Mouse (Mus musculus) limb, embryonic 12.5 days (tissue): ENCODE measurements around the gene Acrbp. TPM values are rescaled to one million over a fixed set of nuclear protein-coding genes. Genes with fewer than 3 reads are reported as not detected.

Source experiments
- ATAC-seq: fragments of 200-750 bp; cut with Nextera tagmentation; 2 replicates; pipeline ENCODE4 v1.8.0; 2017; ENCODE audit warnings: low read depth, moderate TSS enrichment; ENCODE audit not compliant: insufficient number of reproducible peaks, insufficient read depth, low FRiP score, low TSS enrichment
- H3K27ac ChIP-seq: fragments of 300-500 bp; sonication (generic); 2 replicates; pipeline ENCODE4 v1.5.1; 2016; ENCODE audit warnings: mild to moderate bottlenecking, moderate library complexity
- H3K27me3 ChIP-seq: fragments of 300-500 bp; sonication (generic); 2 replicates; pipeline ENCODE4 v1.6.1; 2016; ENCODE audit warnings: mild to moderate bottlenecking, moderate library complexity
- H3K36me3 ChIP-seq: fragments of 300-500 bp; sonication (generic); 2 replicates; pipeline ENCODE4 v1.6.1; 2016; ENCODE audit warnings: mild to moderate bottlenecking, moderate library complexity
- H3K4me1 ChIP-seq: fragments of 300-500 bp; sonication (generic); replicated peaks from 2 replicates; pipeline ENCODE4 v1.6.1; 2016
- H3K4me2 ChIP-seq: fragments of 300-500 bp; sonication (generic); 2 replicates; pipeline ENCODE4 v1.6.1; 2016; ENCODE audit warnings: mild to moderate bottlenecking, moderate library complexity
- H3K4me3 ChIP-seq: fragments of 300-500 bp; sonication (generic); replicated peaks from 2 replicates; pipeline ENCODE4 v1.5.1; 2016; ENCODE audit warnings: mild to moderate bottlenecking
- H3K9ac ChIP-seq: fragments of 300-500 bp; sonication (generic); replicated peaks from 2 replicates; pipeline ENCODE4 v1.6.1; 2016; ENCODE audit warnings: mild to moderate bottlenecking, moderate library complexity
- H3K9me3 ChIP-seq: fragments of 300-500 bp; sonication (generic); 2 replicates; pipeline ENCODE4 v1.6.1; 2016; ENCODE audit warnings: mild to moderate bottlenecking, moderate library complexity
- WGBS: fragments of 180-500 bp; shearing (Covaris S2); methylation state at CpG from one replicate; pipeline ENCODE4 v1.1.7; 2016; 5-methylcytosine and 5-hydroxymethylcytosine counted together
- polyA plus RNA-seq: library from polyadenylated mRNA; unstranded; fragments of >200 nt; fragmentation: Nextera tagmentation; extraction: Ambion mirVana; gene quantifications from 2 replicates; pipeline ENCODE4 v1.2.1, GENCODE M21; 2016

The Acrbp gene
- polyA plus RNA-seq, 1 experiment from 2014 or later: 17.6 TPM

- ATAC-seq: peak; percentile 29; the same call in 1 of the 2 replicates
- H3K4me1 ChIP-seq: peaks cover 28% of the 10 kb centered on the region
- peak overlapping the region; percentile 96 for H3K27ac ChIP-seq
- H3K36me3 ChIP-seq: no peaks in the 10 kb centered on the region
- no peaks in the 10 kb centered on the region for H3K27me3 ChIP-seq
- 58% methylated on average over 10 of the region's 10 CpGs for WGBS
- no peaks in the 10 kb centered on the region for H3K9me3 ChIP-seq
- H3K4me2 ChIP-seq: peak overlapping the region; percentile 56
- peak overlapping the region; percentile 45; the same call in 1 of the 2 replicates for H3K9ac ChIP-seq
- peak overlapping the region; percentile 21; the same call in 1 of the 2 replicates for H3K4me3 ChIP-seq
These were observed 41.0 kb downstream of the Acrbp start for GRCm38 (mm10) chr6:125090341-125091085.

- H3K4me1 ChIP-seq: peaks cover 31% of the 10 kb centered on the region
- no peak overlapping the region for H3K9ac ChIP-seq
- H3K36me3 ChIP-seq: no peaks in the 10 kb centered on the region
- H3K9me3 ChIP-seq: no peaks in the 10 kb centered on the region
- WGBS: 92% methylated on average over 5 of the region's 5 CpGs
- H3K27me3 ChIP-seq: no peaks in the 10 kb centered on the region
- no peak overlapping the region for H3K4me2 ChIP-seq
- no peak overlapping the region for H3K4me3 ChIP-seq
- no peak overlapping the region for H3K27ac ChIP-seq
- no peak for ATAC-seq
These were observed 42.9 kb downstream of the Acrbp start for GRCm38 (mm10) chr6:125092372-125092771.

GRCm38 (mm10) chr6:125094843-125095242 is 45.4 kb downstream of the Acrbp start:
- H3K27ac ChIP-seq: peak overlapping the region; percentile 97; the same call in 1 of the 2 replicates
- H3K36me3 ChIP-seq: peaks cover 20% of the 10 kb centered on the region
- ATAC-seq: no peak
- H3K9me3 ChIP-seq: no peaks in the 10 kb centered on the region
- H3K4me2 ChIP-seq: no peak overlapping the region
- H3K27me3 ChIP-seq: no peaks in the 10 kb centered on the region
- WGBS: 52% methylated on average over 3 of the region's 3 CpGs
- no peak overlapping the region for H3K4me3 ChIP-seq
- peaks cover 42% of the 10 kb centered on the region for H3K4me1 ChIP-seq
- no peak overlapping the region for H3K9ac ChIP-seq

DNA sequence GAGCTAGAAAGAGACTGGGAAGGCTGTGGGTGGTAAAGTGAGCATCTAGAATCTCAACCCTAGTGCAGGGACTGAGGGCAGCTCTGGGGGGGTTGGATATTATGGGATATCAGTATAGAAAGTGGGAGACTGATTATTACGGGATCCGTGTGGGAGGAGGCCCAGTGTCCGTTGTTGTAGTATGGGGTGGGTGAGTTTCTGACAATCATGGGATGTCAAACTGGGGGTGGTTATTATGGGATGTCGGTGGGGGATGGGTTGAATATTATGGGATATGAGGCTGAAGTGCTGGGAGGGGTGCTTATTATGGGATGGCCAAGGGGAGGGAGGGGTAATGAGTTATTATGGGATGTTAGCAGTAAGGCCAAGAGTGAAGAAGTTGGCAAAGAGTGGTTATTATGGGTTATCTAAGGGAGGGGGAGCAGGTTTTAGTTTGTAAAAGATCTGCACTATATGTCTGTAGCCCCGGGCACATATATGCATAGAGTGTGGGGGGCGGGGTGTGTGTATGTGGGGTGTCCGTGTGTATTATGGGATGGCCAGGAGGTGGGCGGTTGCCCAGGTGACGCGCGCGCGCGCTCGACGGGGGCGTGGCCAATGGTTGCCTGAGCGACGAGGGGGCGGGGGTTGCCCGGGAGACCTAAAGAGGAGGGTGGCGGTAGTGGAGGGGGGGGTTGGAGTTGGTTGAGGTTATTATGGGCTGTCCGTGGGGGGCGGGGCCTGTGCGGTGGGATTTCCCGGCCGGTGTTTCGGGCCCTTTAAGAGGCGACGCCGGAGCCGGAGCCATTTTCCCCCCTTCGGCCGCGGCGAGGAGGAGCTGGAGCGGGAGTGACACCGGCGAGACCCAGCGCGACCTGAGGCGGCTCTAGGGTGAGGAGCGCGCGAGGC is 46.1 kb downstream of the Acrbp start, which contains the start of gene Chd4:
TSS of gene Chd4 (plus strand) at position 591 of the 888 bp plus-strand sequence.
- no peaks in the 10 kb centered on the region for H3K27me3 ChIP-seq
- H3K36me3 ChIP-seq: peaks cover 28% of the 10 kb centered on the region
- 4% methylated on average over 43 of the region's 45 CpGs for WGBS
- peak within 1 kb of the TSS; percentile 97 for H3K27ac ChIP-seq
- H3K9me3 ChIP-seq: no peaks in the 10 kb centered on the region
- peak within 1 kb of the TSS; percentile 94 for H3K4me2 ChIP-seq
- peak; percentile 55 for ATAC-seq
- H3K4me1 ChIP-seq: peaks cover 42% of the 10 kb centered on the region
- H3K9ac ChIP-seq: peak within 1 kb of the TSS; percentile 93
- H3K4me3 ChIP-seq: peak within 1 kb of the TSS; percentile 100

DNA sequence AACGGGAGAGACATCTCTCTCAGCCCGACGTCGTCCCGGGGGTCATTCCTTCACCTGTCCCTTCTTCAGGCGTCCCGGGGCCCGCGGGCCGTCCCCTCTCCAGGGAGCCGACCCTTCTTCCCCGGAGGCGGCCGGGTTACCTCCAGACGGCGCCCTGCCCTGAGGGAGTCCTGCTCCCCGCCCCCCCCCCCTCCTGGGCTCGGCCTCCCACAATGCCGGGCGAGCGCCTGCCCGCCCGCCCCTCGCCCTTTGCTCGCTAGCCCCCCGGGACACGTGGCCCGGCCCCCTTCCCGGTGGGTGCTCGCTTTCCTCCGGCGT is 46.7 kb downstream of the Acrbp start:
- H3K9ac ChIP-seq: peak overlapping the region; percentile 93
- H3K27me3 ChIP-seq: no peaks in the 10 kb centered on the region
- under 1% methylated on average over 25 of the region's 32 CpGs for WGBS
- peak; percentile 12 for ATAC-seq
- H3K4me2 ChIP-seq: peak overlapping the region; percentile 94
- H3K4me1 ChIP-seq: peaks cover 41% of the 10 kb centered on the region
- no peaks in the 10 kb centered on the region for H3K9me3 ChIP-seq
- H3K4me3 ChIP-seq: peak overlapping the region; percentile 100
- H3K36me3 ChIP-seq: peaks cover 34% of the 10 kb centered on the region
- H3K27ac ChIP-seq: peak overlapping the region; percentile 97

- Histone ChIP-seq H3K4me2 (peak overlapping the region; percentile 94), H3K27ac (peak overlapping the region; percentile 97), H3K9me3 (no peaks in the 10 kb centered on the region), H3K4me3 (peak overlapping the region; percentile 100), H3K36me3 (peaks cover 39% of the 10 kb centered on the region), H3K9ac (peak overlapping the region; percentile 93), H3K27me3 (no peaks in the 10 kb centered on the region), H3K4me1 (peaks cover 41% of the 10 kb centered on the region)
- WGBS: 0% methylated on average over 40 of the region's 44 CpGs
- ATAC-seq: peak; percentile 35
These were observed 47.3 kb downstream of the Acrbp start for GRCm38 (mm10) chr6:125096597-125097345.

- Histone ChIP-seq H3K27ac (peak overlapping the region; percentile 97), H3K4me2 (peak overlapping the region; percentile 94), H3K27me3 (no peaks in the 10 kb centered on the region), H3K36me3 (peaks cover 45% of the 10 kb centered on the region), H3K9ac (peak overlapping the region; percentile 93), H3K9me3 (no peaks in the 10 kb centered on the region), H3K4me3 (peak overlapping the region; percentile 100), H3K4me1 (peaks cover 41% of the 10 kb centered on the region)
- no peak; the same call in 1 of the 2 replicates for ATAC-seq
- 2% methylated on average over 12 of the region's 12 CpGs for WGBS
These were observed 47.8 kb downstream of the Acrbp start for GRCm38 (mm10) chr6:125097346-125097689.

DNA sequence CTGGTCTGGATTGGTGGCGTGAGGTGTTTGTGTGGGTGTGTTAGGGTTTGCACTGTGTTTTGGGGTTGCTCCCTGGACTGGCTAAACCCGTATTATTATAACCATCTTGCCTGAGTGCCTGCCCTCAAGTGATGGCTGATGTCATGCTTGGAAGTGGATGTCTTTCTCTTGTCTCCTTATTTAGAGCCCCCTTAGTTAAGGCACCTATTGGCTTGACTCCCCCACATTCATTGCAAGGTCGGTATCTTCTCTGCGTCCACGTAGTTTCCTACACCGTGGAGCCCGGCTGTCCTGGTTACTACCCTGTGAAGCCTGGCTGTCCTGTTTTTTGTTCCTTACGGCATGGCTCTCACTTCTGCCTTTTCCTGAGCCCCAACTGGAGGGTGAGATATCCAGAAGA is 48.5 kb downstream of the Acrbp start:
- no peak for ATAC-seq
- WGBS: 56% methylated on average over 8 of the region's 8 CpGs
- H3K4me1 ChIP-seq: peaks cover 41% of the 10 kb centered on the region
- H3K4me2 ChIP-seq: peak overlapping the region; percentile 94
- H3K27me3 ChIP-seq: no peaks in the 10 kb centered on the region
- peaks cover 51% of the 10 kb centered on the region for H3K36me3 ChIP-seq
- no peaks in the 10 kb centered on the region for H3K9me3 ChIP-seq
- peak overlapping the region; percentile 93 for H3K9ac ChIP-seq
- H3K27ac ChIP-seq: no peak overlapping the region
- H3K4me3 ChIP-seq: peak overlapping the region; percentile 100

DNA sequence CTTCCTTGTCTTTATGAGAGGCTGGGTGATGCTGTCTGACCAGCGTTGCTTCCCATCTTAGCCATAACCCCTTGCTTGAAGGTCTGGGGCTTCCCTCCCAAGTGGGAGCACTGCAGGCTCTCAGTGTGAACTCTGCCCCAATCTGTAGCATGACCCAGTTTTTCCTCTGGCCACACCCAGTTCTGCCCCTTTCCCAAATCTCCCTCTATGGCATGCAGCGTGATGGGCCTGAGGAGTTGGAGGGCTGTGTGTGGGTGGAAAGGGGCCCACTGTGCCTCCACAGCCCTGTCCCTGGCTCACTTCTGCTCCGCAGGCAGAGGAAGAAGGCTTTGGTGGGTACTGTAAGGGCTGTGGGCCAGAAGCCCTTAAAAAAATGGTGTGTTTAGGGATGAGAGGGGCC is 49.0 kb downstream of the Acrbp start:
- H3K9me3 ChIP-seq: no peaks in the 10 kb centered on the region
- peak overlapping the region; percentile 100 for H3K4me3 ChIP-seq
- no peak overlapping the region for H3K27ac ChIP-seq
- H3K4me2 ChIP-seq: peak overlapping the region; percentile 94
- no peaks in the 10 kb centered on the region for H3K27me3 ChIP-seq
- ATAC-seq: no peak
- H3K36me3 ChIP-seq: peaks cover 54% of the 10 kb centered on the region
- WGBS: 73% methylated on average over 3 of the region's 3 CpGs
- peak overlapping the region; percentile 93 for H3K9ac ChIP-seq
- H3K4me1 ChIP-seq: peaks cover 41% of the 10 kb centered on the region

- H3K9me3 ChIP-seq: no peaks in the 10 kb centered on the region
- 60% methylated on average over 5 of the region's 5 CpGs for WGBS
- ATAC-seq: no peak
- H3K27ac ChIP-seq: peak overlapping the region; percentile 45; the same call in 1 of the 2 replicates
- peak overlapping the region; percentile 51 for H3K9ac ChIP-seq
- H3K4me1 ChIP-seq: peaks cover 41% of the 10 kb centered on the region
- peak overlapping the region; percentile 94 for H3K4me2 ChIP-seq
- H3K27me3 ChIP-seq: no peaks in the 10 kb centered on the region
- H3K36me3 ChIP-seq: peaks cover 62% of the 10 kb centered on the region
- peak overlapping the region; percentile 100 for H3K4me3 ChIP-seq
These were observed 50.0 kb downstream of the Acrbp start for GRCm38 (mm10) chr6:125099421-125099971.
